Mouse (Mus musculus) CD4-positive, CD25-positive, alpha-beta regulatory T cell, adult 2 months (primary cell): ENCODE data around the gene Ctnnd1.
A peak's percentile ranks its signal among the peaks of the same experiment; 100 is the strongest.
"Not testable (repeated sequence)": the region's sequence is repeated elsewhere in the genome, so short reads cannot be mapped to it uniquely, and the experiment has no call there.

Experiments
- DNase-seq: peaks from one replicate; pipeline ENCODE4 v3.0.0-alpha.2; 2012; ENCODE audit warnings: low read depth, low spot score

Ctnnd1 gene

GRCm38 (mm10) chr2:84650464-84651195 is at the start of gene Ctnnd1:
TSS of gene Ctnnd1 (minus strand) at chr2:84650765.
- peak; percentile 22 for DNase-seq

- DNase-seq, result no peak
Measured at GRCm38 (mm10) chr2:84695007-84695695, 44.6 kb upstream of the Ctnnd1 start.

GRCm38 (mm10) chr2:84690050-84690449 is 39.5 kb upstream of the Ctnnd1 start:
- no peak for DNase-seq

- no peak for DNase-seq
Measured at GRCm38 (mm10) chr2:84688080-84688844, 37.7 kb upstream of the Ctnnd1 start.

GRCm38 (mm10) chr2:84682605-84683183 is 32.1 kb upstream of the Ctnnd1 start:
- no peak for DNase-seq

GRCm38 (mm10) chr2:84679016-84679415 is 28.5 kb upstream of the Ctnnd1 start, which contains the start of gene Tmx2:
TSS of gene Tmx2 (minus strand) at chr2:84679140.
- peak; percentile 24 for DNase-seq

- DNase-seq, result peak; percentile 98
Measured at GRCm38 (mm10) chr2:84677968-84678880, 27.7 kb upstream of the Ctnnd1 start, which contains the start of the genes Gm28635 and Med19. TSS of gene Gm28635 (minus strand) at chr2:84678041. TSS of gene Med19 (plus strand) at chr2:84678402.

- no peak for DNase-seq
Measured at GRCm38 (mm10) chr2:84677270-84677967, 26.9 kb upstream of the Ctnnd1 start.

- DNase-seq, result not testable (repeated sequence)
Measured at GRCm38 (mm10) chr2:84671535-84671934, 21.0 kb upstream of the Ctnnd1 start.

GRCm38 (mm10) chr2:84670569-84670933 is 20.0 kb upstream of the Ctnnd1 start, which contains the start of gene Selenoh:
TSS of gene Selenoh (minus strand) at chr2:84670770.
- peak; percentile 92 for DNase-seq

- peak; percentile 51 for DNase-seq
Measured at GRCm38 (mm10) chr2:84669828-84670568, 19.4 kb upstream of the Ctnnd1 start.

GRCm38 (mm10) chr2:84666081-84666480 is 15.5 kb upstream of the Ctnnd1 start:
- no peak for DNase-seq

GRCm38 (mm10) chr2:84662866-84663265 is 12.3 kb upstream of the Ctnnd1 start:
- DNase-seq, result peak; percentile 76

GRCm38 (mm10) chr2:84660253-84660652 is 9.7 kb upstream of the Ctnnd1 start:
- DNase-seq, result peak; percentile 81

GRCm38 (mm10) chr2:84658806-84659205 is 8.2 kb upstream of the Ctnnd1 start, which contains the start of gene Btbd18:
TSS of gene Btbd18 (plus strand) at chr2:84659079.
- no peak for DNase-seq

GRCm38 (mm10) chr2:84655864-84656263 is 5.3 kb upstream of the Ctnnd1 start:
- no peak for DNase-seq

GRCm38 (mm10) chr2:84653354-84653753 is 2.8 kb upstream of the Ctnnd1 start:
- DNase-seq, result no peak

- no peak for DNase-seq
Measured at GRCm38 (mm10) chr2:84649674-84650073, 891 bp downstream of the Ctnnd1 start.

- no peak for DNase-seq
Measured at GRCm38 (mm10) chr2:84648369-84648768, 2.2 kb downstream of the Ctnnd1 start.
